Mouse (Mus musculus) adrenal gland, postnatal 14 days (tissue): ENCODE data around the gene Lect2. TPM values are rescaled to one million over a fixed set of nuclear protein-coding genes. Genes with fewer than 3 reads are reported as not detected.

ENCODE experiments used
- DNase-seq: peaks from one replicate; pipeline ENCODE4 v3.0.0; 2021; ENCODE audit warnings: mixed read lengths
- total RNA-seq: library from RNA; stranded (reverse); gene quantifications from 2 replicates; pipeline ENCODE4 v1.2.3, GENCODE M21; 2021

The Lect2 gene
- total RNA-seq, 1 experiment from 2014 or later: 46.7 TPM

DNA sequence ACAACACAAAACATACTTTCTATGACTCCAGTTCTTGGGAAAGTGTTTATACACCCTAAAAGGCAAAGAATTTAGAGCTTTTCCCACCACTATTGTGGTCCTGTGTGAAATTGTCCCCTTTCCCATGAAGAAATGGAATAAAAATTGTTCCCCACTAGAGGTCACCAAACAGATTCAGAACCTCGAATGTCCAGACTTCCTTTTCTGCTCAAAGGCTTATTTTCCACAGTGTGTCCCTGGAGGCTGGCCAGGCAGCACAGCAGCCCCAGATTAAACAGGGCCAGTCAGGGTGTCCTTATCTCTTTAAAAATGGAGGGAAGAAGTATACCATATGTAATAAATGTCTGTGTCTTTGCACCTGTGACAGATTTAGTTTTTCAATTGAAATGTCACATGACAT is 7.7 kb upstream of the Lect2 start:
- DNase-seq: peak; percentile 67

- DNase-seq: peak; percentile 48
Observed at GRCm38 (mm10) chr13:56554409-56554808, 6.1 kb upstream of the Lect2 start.

- no peak for DNase-seq
Observed at GRCm38 (mm10) chr13:56553923-56554322, 5.6 kb upstream of the Lect2 start.

DNA sequence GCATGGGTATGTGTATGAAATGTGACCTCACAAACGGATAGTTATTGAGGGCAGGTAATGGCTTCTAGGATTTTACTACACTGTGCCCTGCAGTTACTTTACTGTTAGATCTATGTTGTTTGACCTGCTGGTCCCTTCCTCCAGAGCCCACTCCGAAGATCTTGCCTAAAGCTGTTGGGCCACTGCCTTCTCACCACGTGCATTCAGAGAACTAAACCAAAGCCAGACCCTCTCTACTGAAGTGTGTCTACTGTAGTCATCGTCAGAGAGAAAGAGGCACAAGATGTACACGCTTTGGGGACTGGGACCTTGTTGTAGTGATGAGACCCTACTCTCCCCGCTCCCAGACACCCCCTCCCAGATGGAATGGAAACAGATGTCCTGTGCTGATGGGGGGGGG is 3.4 kb upstream of the Lect2 start:
- no peak for DNase-seq

GRCm38 (mm10) chr13:56550574-56550973 is 2.3 kb upstream of the Lect2 start:
- peak; percentile 86 for DNase-seq

DNA sequence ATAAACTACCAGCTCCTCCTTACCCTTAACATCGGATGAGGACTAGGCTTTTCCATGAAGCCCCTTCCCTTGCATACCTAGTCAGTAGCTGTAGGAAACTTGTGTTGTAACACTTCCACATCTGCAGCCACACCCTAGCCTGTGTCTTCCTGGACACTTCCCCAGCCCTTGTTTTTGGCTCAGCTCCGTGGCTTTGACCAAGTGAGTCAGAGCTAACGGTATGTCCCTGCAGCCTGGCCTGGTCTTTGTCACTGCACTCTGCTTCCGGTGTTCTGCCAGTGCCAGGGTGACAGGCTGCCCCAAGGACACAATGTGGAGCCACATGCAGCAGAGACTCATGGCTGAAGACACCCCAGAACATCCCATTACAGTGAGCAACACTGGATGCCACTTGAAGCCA is 1.1 kb upstream of the Lect2 start:
- peak; percentile 87 for DNase-seq

GRCm38 (mm10) chr13:56544956-56545355 is 3.3 kb downstream of the Lect2 start:
- DNase-seq: no peak

DNA sequence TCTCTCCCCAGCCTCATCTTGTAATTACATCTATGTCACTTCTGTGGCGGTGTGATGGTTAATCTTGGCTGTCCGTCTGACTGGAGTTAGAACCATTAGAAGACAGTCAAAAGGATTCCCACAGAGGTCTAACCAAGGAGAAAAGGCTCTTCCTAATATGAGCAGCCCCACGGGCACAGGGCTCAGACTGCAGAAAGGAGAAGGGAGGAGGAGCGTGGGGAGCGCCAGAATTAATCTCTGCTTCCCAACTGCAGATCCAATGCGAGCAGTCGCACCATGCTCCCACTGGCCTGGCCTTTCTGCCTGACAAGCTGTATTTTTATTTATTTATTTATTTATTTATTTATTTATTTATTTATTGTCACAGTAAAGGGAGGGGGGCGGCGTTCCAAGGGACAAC is 4.5 kb downstream of the Lect2 start:
- DNase-seq: peak; percentile 16

DNA sequence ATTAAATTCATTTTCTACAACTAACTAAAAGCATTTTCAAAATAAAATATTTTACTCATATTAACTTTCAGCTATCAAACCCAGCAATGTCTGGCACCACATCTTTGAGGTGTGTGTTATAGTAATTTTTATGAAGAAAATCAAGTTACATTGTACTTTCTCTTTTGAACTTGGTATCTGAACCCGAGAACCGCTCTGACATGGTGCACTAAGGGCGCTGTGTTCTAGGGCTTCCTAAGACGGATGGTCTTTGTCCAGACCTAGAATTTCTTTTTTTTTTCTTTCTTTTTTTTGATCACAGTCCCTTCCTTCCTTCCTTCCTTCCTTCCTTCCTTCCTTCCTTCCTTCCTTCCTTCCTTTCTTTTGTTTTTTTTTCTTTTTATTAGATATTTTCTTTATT is 8.5 kb downstream of the Lect2 start:
- DNase-seq: peak; percentile 64

GRCm38 (mm10) chr13:56537026-56537425 is 11.3 kb downstream of the Lect2 start:
- no peak for DNase-seq

GRCm38 (mm10) chr13:56535570-56535969 is 12.7 kb downstream of the Lect2 start:
- DNase-seq: no peak

- DNase-seq: no peak
Observed at GRCm38 (mm10) chr13:56534931-56535330, 13.4 kb downstream of the Lect2 start.

DNA sequence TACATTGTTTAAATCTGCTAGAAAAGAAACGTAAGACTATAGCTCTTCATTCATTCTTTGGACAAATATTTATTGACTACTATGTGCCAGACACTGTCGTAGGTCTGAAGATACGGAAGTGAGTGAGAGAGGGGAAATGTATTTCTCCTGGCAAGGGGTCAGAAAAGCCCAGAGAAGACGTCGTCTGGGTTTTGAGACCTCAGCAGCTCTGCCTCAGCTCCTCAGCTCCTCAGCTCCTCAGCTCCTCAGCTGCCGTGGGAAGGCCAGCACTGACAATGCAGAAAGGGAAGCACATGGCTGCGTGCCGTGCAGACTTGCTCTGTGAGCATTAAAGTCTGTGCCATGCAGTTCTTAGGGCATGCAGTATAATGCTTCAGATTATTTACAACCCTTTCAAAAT is 18.6 kb downstream of the Lect2 start:
- DNase-seq: no peak

DNA sequence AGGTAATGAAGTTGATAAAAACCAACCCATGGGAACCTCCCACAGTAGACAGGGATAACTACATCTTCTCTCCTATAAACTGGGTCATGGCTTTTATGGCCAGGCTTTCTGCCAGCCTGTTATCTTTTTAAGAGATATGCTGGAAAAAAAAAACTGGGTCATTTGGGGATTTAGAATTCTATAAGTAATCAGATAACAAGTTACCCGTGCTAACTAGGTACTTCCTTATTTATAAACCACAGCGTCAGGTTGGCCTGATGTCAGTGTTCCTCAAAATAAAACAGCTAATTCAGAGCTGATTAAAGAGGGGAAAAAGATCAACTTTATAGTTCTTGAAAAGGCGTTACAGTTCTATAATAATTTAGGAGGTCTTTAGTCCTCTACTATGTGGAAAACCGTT is 19.3 kb downstream of the Lect2 start:
- DNase-seq: no peak

GRCm38 (mm10) chr13:56528281-56528680 is 20.0 kb downstream of the Lect2 start:
- no peak for DNase-seq

- no peak for DNase-seq
Observed at GRCm38 (mm10) chr13:56527846-56528245, 20.5 kb downstream of the Lect2 start.

GRCm38 (mm10) chr13:56526871-56527270 is 21.4 kb downstream of the Lect2 start:
- no peak for DNase-seq

DNA sequence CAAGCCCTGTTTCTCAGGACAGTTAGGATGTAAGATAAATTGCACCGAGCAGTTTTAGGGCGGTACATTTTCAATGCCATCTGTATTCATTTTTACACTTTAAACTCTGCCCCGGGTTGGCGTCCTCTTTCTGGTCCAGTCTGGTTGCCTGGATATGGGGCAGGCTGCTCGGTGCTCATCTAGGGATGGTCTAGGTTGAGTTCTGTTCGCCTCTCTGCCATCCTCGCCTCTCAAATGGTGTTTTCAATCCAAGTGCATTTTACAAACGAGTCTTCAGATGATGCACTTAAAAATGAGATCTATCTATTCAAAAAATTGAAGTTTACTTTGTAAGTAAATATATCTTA is 25.5 kb downstream of the Lect2 start:
- DNase-seq: no peak

- DNase-seq: peak; percentile 98
Observed at GRCm38 (mm10) chr13:56522081-56522820, 26.1 kb downstream of the Lect2 start, which contains the start of gene Fbxl21. Gene Fbxl21, plus strand, starts transcription at chr13:56522472.

GRCm38 (mm10) chr13:56516816-56517215 is 31.5 kb downstream of the Lect2 start:
- DNase-seq: no peak

- no peak for DNase-seq
Observed at GRCm38 (mm10) chr13:56516311-56516710, 32.0 kb downstream of the Lect2 start.

DNA sequence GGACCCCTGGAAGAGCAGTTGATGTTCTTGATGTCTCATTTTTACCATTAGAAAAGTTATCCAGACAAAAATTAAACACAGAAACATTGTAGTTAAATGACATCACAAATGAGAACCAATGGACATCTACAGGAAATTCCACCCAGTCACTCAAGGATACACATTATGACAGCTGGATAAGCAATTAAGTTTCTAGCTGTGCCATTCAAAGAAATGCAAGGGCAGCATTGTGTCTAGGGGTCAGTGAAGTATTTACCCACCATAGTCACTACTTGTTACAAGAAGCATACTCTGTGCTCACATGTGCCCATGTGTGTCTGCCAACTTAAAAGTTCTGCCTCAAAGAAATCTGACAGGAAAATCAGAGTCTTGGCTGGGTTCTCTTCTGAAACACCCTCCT is 34.7 kb downstream of the Lect2 start:
- no peak for DNase-seq

DNA sequence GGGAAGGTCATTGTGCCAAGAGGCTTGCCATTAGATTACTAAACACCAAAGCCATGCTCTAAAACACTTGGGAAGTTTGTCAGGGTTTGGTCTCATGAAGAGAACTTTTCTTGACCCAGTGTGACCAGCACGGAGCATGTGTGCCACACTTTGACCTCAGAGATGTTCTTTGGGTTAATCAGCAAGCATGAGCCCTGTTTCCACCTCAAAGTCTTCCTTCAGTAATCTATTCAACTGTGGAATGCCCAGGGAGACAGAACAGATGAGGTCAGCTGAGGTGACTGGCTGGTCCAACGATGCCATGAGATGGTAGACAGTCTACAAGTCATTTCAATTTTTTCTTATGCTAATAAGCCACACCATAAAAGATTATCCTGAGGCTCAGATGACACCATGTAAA is 38.5 kb downstream of the Lect2 start:
- no peak for DNase-seq

DNA sequence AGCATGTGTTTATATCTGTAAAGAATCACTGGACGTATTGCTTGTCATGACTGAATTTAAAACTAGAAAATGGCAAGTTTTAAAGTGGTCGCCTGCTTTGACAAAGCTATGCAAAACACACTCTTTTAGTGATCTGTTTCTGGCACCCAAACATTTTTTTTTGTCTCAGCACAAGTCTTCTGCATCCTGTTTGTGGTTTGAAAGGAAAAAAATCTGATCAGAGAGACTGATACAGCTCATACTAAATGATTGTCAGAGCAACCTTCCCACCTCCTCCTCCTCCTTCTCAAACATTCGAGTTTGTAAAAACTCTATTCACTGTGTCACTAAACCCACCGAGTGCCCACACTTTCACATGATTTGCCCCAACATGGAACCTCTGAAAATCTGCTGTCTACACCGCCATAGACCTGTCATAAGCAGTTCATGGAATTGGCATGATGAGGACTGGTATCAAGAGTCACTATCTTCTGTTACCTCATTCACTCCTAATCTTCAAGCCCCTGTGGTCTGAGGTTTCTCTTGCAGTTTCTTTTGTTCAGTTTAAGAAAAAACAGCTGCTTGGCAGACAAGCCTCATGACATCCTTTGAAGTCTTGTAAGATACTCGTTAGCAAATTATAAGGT is 41.3 kb downstream of the Lect2 start:
- DNase-seq: no peak
